Mouse (Mus musculus): ENCODE measurements at regions not wholly inside any gene's neighbourhood (a gene's known extent, or its start where the extent isn't known, plus 50 kb on each side); places are given as distances from the start of the nearest gene placed in this dataset.
"Not testable (repeated sequence)": the region's sequence is repeated elsewhere in the genome, so short reads cannot be mapped to it uniquely, and the experiment has no call there.

DNA sequence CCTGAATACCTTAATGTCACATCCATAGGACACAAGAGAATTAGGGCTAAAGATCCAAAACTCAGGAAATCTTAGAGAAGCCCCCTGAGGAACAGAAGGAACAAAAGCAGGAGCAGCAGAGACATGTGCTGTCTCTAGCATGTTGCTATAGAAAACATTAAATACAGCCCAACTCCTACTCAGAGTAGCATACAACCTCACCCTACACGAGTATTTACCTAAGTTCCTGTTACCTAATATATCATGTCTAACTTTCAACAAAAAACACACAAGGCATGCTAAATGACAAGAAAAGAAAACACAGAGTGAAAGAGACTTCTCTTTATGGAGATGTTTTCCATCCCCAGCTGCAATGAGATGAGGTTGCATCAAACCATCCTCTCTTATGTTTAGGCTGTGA is 216.4 kb upstream of the Col8a1 start:
- Histone ChIP-seq H3K27ac (replicated peaks; ENCODE audit: low read depth, low read length) (no peak overlapping the region), H3K4me3 (ENCODE audit: insufficient read depth, low read depth, low read length) (no peak overlapping the region), H3K4me1 (ENCODE audit: control insufficient read depth, insufficient read depth, insufficient read length, low read length) (no peaks in the 10 kb centered on the region)

DNA sequence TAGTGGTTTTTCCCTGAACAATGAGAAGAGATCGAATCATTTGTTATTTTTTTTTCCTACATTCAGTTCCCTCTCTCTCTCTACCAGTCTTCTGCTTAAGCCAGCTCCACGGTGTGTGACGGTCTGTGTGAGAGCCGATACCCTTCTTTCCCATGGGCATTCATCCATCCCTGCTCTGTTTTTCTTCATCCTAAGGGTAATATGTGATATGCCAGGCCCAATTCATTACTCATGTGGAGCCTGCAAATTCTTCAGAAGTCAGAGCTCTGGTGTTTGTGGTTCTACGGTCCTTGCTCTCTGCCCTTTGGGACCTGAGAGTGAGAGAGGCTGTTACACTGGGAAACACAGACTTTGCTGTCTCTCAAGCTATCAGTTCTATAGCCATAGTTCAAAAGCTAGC is 229.6 kb upstream of the Col8a1 start:
- Histone ChIP-seq H3K4me1 (ENCODE audit: control insufficient read depth, insufficient read depth, insufficient read length, low read length) (no peaks in the 10 kb centered on the region), H3K27ac (replicated peaks; ENCODE audit: low read depth, low read length) (no peak overlapping the region), H3K4me3 (ENCODE audit: insufficient read depth, low read depth, low read length) (no peak overlapping the region)

DNA sequence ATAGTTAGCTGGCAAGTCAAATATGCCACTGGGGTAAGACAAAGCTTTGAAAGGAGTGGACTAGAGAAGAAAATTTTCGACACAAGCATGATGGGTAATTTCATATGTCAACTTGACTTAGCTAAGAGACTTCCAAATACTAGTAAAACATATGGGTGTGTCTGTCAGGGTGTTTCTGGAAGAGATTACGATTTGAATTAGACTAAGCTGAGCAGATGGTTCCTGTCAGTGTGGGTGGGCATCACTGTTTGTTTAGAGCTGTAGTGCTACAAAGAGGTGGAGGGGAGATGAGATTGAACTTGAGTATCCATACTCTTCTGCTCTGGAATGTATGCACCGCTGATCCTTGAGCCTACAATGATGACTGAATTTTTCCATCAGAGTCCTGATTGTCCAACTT is 251.2 kb upstream of the Col8a1 start:
- H3K4me3 ChIP-seq (ENCODE audit: insufficient read depth, low read depth, low read length), result no peak overlapping the region
- no peaks in the 10 kb centered on the region for H3K4me1 ChIP-seq (ENCODE audit: control insufficient read depth, insufficient read depth, insufficient read length, low read length)
- no peak overlapping the region for H3K27ac ChIP-seq (replicated peaks; ENCODE audit: low read depth, low read length)

DNA sequence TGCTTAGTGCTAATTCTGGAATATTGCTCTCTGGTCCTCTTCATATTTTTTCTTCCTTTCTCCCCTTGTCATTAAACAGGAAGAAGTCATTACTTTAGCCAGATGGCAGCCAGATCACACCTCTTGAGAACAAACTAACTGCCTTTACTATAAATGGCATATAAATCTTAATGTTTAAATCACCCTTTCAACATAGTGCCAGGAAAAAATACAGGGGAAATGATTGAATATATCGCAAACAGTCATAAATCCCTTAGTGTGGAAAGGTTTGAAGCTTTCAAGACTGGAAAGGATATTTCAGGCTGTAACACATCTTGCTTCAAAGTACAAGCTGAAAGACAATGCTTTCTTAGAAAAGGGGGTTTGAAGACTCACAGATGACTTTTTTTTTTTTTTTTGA is 259.0 kb upstream of the Col8a1 start:
- no peaks in the 10 kb centered on the region for H3K4me1 ChIP-seq (ENCODE audit: control insufficient read depth, insufficient read depth, insufficient read length, low read length)
- no peak overlapping the region for H3K27ac ChIP-seq (replicated peaks; ENCODE audit: low read depth, low read length)

GRCm38 (mm10) chr16:58027525-58027924 is 273.0 kb upstream of the Col8a1 start:
- Histone ChIP-seq H3K27ac (replicated peaks; ENCODE audit: low read depth, low read length) (no peak overlapping the region), H3K4me3 (ENCODE audit: insufficient read depth, low read depth, low read length) (no peak overlapping the region), H3K4me1 (ENCODE audit: control insufficient read depth, insufficient read depth, insufficient read length, low read length) (no peaks in the 10 kb centered on the region)

More for the DNA sequence above, 259.0 kb upstream of the Col8a1 start:
- H3K4me3 ChIP-seq (ENCODE audit: insufficient read depth, low read depth, low read length), result no peak overlapping the region

DNA sequence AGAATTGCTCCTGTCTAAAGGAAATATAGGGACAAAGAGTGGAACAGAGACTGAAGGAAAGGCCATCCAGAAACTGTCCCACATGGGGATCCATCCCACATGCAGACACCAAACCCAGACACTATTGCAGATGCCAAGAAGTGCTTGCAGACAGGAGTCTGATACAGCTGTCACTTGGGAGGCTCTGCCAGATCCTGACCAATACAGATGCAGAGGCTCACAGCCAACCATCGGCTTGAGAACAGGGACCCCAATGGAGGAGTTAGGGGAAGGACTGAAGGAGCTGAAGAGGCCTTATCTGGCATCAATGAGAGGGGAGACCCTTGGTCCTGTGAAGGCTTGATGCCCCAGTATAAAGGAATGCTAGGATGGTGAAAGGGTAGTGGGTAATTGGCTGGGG is 274.0 kb upstream of the Col8a1 start:
- not testable (repeated sequence) for H3K4me1 ChIP-seq (ENCODE audit: control insufficient read depth, insufficient read depth, insufficient read length, low read length); H3K4me3 ChIP-seq (ENCODE audit: insufficient read depth, low read depth, low read length); H3K27ac ChIP-seq (replicated peaks; ENCODE audit: low read depth, low read length)

DNA sequence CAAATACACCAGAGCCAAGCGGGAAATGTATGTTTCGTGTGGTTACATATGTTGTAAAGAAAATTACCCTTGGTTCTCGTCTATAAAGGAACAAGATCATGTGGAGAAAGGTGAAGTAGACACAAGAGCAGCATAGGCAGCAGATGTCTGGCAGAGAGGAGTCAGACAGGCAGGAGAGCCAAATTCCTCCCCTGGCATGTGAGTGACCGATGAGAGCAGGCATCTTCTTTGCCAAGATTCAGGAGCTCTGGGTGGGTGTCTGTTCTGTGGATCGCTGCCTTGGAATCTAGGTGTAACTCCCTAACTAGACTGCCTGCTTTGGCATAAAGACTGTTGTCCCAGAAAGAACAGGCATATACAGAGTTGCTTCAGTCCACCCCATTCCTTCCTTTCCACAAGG is 275.1 kb upstream of the Col8a1 start:
- Histone ChIP-seq H3K4me3 (ENCODE audit: insufficient read depth, low read depth, low read length) (no peak overlapping the region), H3K27ac (replicated peaks; ENCODE audit: low read depth, low read length) (no peak overlapping the region), H3K4me1 (ENCODE audit: control insufficient read depth, insufficient read depth, insufficient read length, low read length) (no peaks in the 10 kb centered on the region)

DNA sequence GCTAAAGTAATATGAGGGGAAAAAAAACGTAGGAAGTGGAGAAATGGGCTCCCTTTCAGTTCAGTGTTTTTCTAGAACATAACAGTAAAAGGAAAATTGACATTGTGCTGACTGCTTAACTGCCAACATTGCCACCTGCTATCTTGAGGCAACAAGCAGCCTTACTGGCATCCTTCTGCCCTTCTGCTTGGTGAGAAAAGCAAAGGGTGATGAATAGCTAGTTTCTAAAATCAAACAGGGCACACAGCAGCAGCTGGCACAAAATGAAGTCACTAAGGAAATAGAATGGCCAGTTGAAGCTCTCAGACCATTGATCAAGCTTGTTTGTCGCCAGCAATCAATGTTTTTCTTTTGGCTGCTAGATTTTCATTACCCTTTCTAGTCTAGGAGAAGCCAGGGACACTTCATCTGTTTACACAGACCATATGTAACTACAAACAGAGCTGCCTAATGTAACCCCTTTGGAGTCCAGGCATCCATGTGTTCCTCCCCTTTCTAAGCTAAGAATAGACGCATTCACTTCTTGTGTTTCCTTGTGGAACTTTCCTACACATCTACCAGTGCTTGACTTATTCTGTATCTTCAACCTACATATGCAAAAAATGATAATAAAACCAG is 314.2 kb upstream of the Col8a1 start:
- Histone ChIP-seq H3K4me1 (ENCODE audit: control insufficient read depth, insufficient read depth, insufficient read length, low read length) (no peaks in the 10 kb centered on the region), H3K27ac (replicated peaks; ENCODE audit: low read depth, low read length) (no peak overlapping the region), H3K4me3 (ENCODE audit: insufficient read depth, low read depth, low read length) (no peak overlapping the region)

DNA sequence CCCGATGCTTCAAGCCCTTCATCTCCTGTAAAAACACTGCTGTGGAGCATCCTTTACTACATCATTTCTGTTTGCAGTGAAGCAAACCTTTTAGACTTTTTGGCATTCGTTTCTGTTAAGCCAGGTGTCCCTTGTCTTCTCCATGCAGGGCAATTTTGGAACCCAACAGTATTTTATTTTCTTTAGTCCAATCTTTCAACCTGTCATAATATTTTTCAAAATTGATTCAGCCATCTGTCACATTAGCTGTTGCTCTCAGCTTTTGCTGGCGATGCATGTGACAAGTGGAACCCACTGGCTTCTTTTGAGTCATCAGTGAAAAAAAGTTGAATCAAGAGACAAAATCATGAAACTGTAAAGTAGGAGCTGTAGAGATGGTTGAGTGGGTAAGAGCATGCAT is 317.9 kb upstream of the Col8a1 start:
- H3K27ac ChIP-seq (replicated peaks; ENCODE audit: low read depth, low read length), result no peak overlapping the region
- no peak overlapping the region for H3K4me3 ChIP-seq (ENCODE audit: insufficient read depth, low read depth, low read length)

DNA sequence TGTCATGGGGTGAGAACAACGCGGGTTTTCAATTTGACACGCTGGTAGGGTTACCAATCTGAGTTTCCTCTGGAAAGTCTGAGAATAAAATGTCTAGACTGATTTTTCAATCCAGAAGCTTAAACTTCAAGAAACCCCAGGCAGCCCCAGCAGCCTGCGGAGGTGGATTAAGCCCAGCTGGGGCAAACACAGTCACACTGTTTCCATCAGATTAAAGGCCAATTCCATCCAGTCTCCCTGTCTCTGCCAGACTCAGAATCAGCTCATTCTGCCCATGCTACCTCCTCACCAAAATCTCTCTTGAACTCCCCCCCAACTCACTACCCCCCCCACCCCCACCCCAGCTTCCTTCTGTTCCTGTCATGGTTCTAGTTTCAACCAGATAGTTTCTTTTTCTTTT is 307.9 kb upstream of the Dcbld2 start:
- Histone ChIP-seq H3K27ac (replicated peaks; ENCODE audit: low read depth, low read length) (no peak overlapping the region), H3K4me1 (ENCODE audit: control insufficient read depth, insufficient read depth, insufficient read length, low read length) (no peaks in the 10 kb centered on the region), H3K4me3 (ENCODE audit: insufficient read depth, low read depth, low read length) (no peak overlapping the region)

More for the DNA sequence above, 317.9 kb upstream of the Col8a1 start:
- no peaks in the 10 kb centered on the region for H3K4me1 ChIP-seq (ENCODE audit: control insufficient read depth, insufficient read depth, insufficient read length, low read length)

GRCm38 (mm10) chr16:58110452-58110851 is 297.8 kb upstream of the Dcbld2 start:
- H3K4me1 ChIP-seq (ENCODE audit: control insufficient read depth, insufficient read depth, insufficient read length, low read length), result no peaks in the 10 kb centered on the region

DNA sequence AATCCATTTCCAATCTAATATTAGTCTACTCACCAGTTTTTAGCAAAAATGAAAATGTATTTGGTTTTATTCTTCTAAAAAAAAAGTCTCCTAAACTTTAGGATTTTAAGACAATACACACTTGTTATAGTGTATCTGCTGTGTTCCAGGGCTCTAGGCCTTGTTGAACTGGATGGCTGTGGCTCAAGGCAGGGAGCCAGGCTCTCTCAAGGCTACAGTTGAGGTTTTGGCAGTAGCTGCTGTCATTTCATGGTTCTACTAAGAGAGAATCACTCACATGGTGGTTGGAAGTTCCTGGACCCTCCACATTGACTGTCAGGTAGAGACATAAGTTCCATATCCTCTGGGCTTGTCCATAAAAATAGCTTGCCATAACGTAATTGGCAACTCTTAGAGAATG is 282.2 kb upstream of the Dcbld2 start:
- no peak overlapping the region for H3K27ac ChIP-seq (replicated peaks; ENCODE audit: low read depth, low read length)
- H3K4me1 ChIP-seq (ENCODE audit: control insufficient read depth, insufficient read depth, insufficient read length, low read length), result no peaks in the 10 kb centered on the region
- H3K4me3 ChIP-seq (ENCODE audit: insufficient read depth, low read depth, low read length), result no peak overlapping the region

More at GRCm38 (mm10) chr16:58110452-58110851, 297.8 kb upstream of the Dcbld2 start:
- no peak overlapping the region for H3K4me3 ChIP-seq (ENCODE audit: insufficient read depth, low read depth, low read length)
- no peak overlapping the region for H3K27ac ChIP-seq (replicated peaks; ENCODE audit: low read depth, low read length)

GRCm38 (mm10) chr16:58136144-58136905 is 271.9 kb upstream of the Dcbld2 start:
- Histone ChIP-seq H3K27ac (replicated peaks; ENCODE audit: low read depth, low read length) (no peak overlapping the region), H3K4me1 (ENCODE audit: control insufficient read depth, insufficient read depth, insufficient read length, low read length) (no peaks in the 10 kb centered on the region), H3K4me3 (ENCODE audit: insufficient read depth, low read depth, low read length) (no peak overlapping the region)

DNA sequence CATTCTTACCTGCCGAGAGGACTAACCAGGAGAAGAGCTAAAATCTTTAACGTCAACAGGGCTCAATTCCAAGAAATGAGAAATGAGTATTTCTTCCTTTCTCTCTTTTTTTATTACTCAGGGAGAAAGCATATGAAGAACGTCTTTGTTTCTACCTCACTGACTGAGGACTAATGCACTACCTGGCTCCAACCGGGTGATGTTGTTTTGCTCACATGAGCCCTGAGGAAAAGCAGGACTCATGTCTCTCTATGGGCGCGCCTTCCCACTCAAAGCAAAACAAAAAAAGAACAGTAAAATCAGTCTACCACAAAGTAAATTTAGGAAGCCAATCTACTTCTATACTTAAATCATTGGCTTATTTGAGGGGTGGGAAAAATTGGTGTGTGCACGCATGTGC is 271.3 kb upstream of the Dcbld2 start:
- Histone ChIP-seq H3K4me1 (ENCODE audit: control insufficient read depth, insufficient read depth, insufficient read length, low read length) (no peaks in the 10 kb centered on the region), H3K4me3 (ENCODE audit: insufficient read depth, low read depth, low read length) (no peak overlapping the region), H3K27ac (replicated peaks; ENCODE audit: low read depth, low read length) (no peak overlapping the region)

DNA sequence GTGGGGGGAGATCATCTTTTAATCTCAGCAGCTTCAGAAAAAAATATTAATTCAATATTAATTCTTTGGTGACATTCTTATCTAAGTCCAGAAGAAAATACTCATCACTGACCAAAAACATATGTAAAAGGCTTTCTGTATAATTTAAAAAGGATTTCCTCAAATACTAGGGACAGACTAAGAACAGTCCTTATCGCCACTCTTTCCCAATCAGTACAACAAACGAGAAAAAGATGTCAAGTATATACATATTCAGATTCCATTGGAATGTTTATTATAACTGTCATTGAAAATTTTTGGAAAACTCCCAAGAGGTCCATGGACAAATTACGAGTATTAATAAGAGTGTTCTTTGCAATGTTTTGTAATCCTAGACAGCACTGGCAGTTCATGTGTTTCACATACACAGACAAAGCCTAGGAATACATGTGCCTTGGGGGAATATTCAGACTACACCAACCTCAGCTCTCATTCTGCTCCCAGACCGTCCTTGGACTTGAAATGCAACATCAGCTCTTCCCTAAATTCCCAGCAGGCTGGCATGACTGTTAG is 270.4 kb upstream of the Dcbld2 start:
- Histone ChIP-seq H3K27ac (replicated peaks; ENCODE audit: low read depth, low read length) (no peak overlapping the region), H3K4me1 (ENCODE audit: control insufficient read depth, insufficient read depth, insufficient read length, low read length) (no peaks in the 10 kb centered on the region), H3K4me3 (ENCODE audit: insufficient read depth, low read depth, low read length) (no peak overlapping the region)

DNA sequence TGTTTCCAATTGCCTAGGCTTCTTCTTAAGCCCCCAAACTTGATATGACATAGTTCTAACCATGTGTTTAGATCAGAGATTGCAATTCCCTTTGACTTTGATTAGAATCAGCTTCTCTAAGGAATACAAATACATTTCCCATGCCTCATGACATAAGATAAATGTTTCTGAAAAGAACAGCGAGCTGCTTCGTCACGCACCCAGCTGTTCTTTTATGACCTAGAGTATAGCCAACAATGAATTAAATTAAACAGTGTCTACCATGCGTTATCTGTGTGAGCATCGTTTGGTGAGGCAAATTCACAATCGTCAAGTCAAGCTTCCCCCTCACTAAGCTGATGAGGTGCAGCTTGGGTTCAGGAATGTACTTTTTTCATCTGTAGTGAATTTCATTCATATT is 261.8 kb upstream of the Dcbld2 start:
- no peaks in the 10 kb centered on the region for H3K4me1 ChIP-seq (ENCODE audit: control insufficient read depth, insufficient read depth, insufficient read length, low read length)
- H3K4me3 ChIP-seq (ENCODE audit: insufficient read depth, low read depth, low read length), result no peak overlapping the region
- no peak overlapping the region for H3K27ac ChIP-seq (replicated peaks; ENCODE audit: low read depth, low read length)
